Mouse (Mus musculus) liver, embryonic 14.5 days (tissue): Measurements from ENCODE around the gene Cyp2f2. TPM values are rescaled to one million over a fixed set of nuclear protein-coding genes. Genes with fewer than 3 reads are reported as not detected.

ENCODE experiments used
- ATAC-seq: fragments of 200-750 bp; cut with Nextera tagmentation; 2 replicates; pipeline ENCODE4 v1.8.0; 2017; ENCODE audit warnings: moderate number of reproducible peaks, mild to moderate bottlenecking, moderate library complexity; ENCODE audit not compliant: insufficient read depth
- DNase-seq, 3 experiments: peaks; one replicate each; pipeline ENCODE4 v3.0.0-alpha.2; 2012 to 2013; ENCODE audit warnings: low read depth in 3 of 3, low spot score in 3 of 3
- H3K27ac ChIP-seq: fragments of 300-500 bp; sonication (generic); 2 replicates; pipeline ENCODE4 v1.5.1; 2014; ENCODE audit warnings: moderate library complexity, mild to moderate bottlenecking, control low read depth, inconsistent platforms
- H3K27me3 ChIP-seq: fragments of 300-500 bp; sonication (generic); 2 replicates; pipeline ENCODE4 v1.6.1; 2014; ENCODE audit warnings: mild to moderate bottlenecking, low read length, moderate library complexity; ENCODE audit not compliant: control insufficient read depth, insufficient read depth
- H3K36me3 ChIP-seq: fragments of 300-500 bp; sonication (generic); replicated peaks from 2 replicates; pipeline ENCODE4 v1.6.1; 2014; ENCODE audit warnings: low read depth; ENCODE audit not compliant: control insufficient read depth, insufficient read depth
- H3K4me1 ChIP-seq, 2 experiments: fragments of 200-500 bp in 1 of 2; fragments of 300-500 bp in 1 of 2; sonication (generic) in 1 of 2; replicated peaks; 2 replicates each; pipeline ENCODE4 v1.6.1; 2012 to 2014; ENCODE audit warnings: antibody characterized with exemption in 1 of 2, inconsistent platforms in 1 of 2, low read length in 1 of 2; ENCODE audit not compliant: control insufficient read depth in 2 of 2, insufficient read depth in 2 of 2
- H3K4me2 ChIP-seq: fragments of 300-500 bp; sonication (generic); 2 replicates; pipeline ENCODE4 v1.6.1; 2014; ENCODE audit warnings: low read depth, mild to moderate bottlenecking, control low read depth, moderate library complexity
- H3K4me3 ChIP-seq, 2 experiments: fragments of 200-500 bp in 1 of 2; fragments of 300-500 bp in 1 of 2; sonication (generic) in 1 of 2; 2 replicates each; pipeline ENCODE4 v1.5.1; 2012 to 2014; ENCODE audit warnings: low read depth in 2 of 2, low read length in 2 of 2, mild to moderate bottlenecking in 2 of 2, control low read depth in 1 of 2, inconsistent platforms in 1 of 2, moderate library complexity in 1 of 2; ENCODE audit not compliant: insufficient read depth in 1 of 2
- H3K9ac ChIP-seq: fragments of 300-500 bp; sonication (generic); replicated peaks from 2 replicates; pipeline ENCODE4 v1.6.1; 2014; ENCODE audit warnings: mild to moderate bottlenecking, control low read depth, moderate library complexity
- H3K9me3 ChIP-seq: fragments of 300-500 bp; sonication (generic); 2 replicates; pipeline ENCODE4 v1.6.1; 2016; ENCODE audit warnings: low read length, mixed read lengths; ENCODE audit not compliant: control insufficient read depth
- CTCF ChIP-seq: IDR thresholded peaks from 2 replicates; pipeline ENCODE4 v1.5.1; 2016; ENCODE audit warnings: antibody characterized with exemption, low read depth, control low read depth
- EP300 ChIP-seq: IDR thresholded peaks from 2 replicates; pipeline ENCODE4 v1.6.1; 2016; ENCODE audit warnings: antibody characterized with exemption, low read depth
- WGBS: fragments of 180-500 bp; shearing (Covaris S2); extraction: QIAGEN DNeasy Blood & Tissue Kit; methylation state at CpG from one replicate; pipeline ENCODE4 v1.1.7; 2014; ENCODE audit not compliant: insufficient replicate concordance; 5-methylcytosine and 5-hydroxymethylcytosine counted together
- polyA plus RNA-seq, 2 experiments: library from polyadenylated mRNA; depleted of rRNA in 1 of 2; stranded (reverse) in 1 of 2; unstranded in 1 of 2; fragments of >200 nt; fragmentation: Nextera tagmentation in 1 of 2; extraction: Ambion mirVana in 1 of 2; gene quantifications; 2 replicates each; pipeline versions ENCODE4 v1.2.1 to v1.2.3; 2012 to 2014

Cyp2f2 gene
- polyA plus RNA-seq, 2 experiments: 0.21 to 0.32 TPM

DNA sequence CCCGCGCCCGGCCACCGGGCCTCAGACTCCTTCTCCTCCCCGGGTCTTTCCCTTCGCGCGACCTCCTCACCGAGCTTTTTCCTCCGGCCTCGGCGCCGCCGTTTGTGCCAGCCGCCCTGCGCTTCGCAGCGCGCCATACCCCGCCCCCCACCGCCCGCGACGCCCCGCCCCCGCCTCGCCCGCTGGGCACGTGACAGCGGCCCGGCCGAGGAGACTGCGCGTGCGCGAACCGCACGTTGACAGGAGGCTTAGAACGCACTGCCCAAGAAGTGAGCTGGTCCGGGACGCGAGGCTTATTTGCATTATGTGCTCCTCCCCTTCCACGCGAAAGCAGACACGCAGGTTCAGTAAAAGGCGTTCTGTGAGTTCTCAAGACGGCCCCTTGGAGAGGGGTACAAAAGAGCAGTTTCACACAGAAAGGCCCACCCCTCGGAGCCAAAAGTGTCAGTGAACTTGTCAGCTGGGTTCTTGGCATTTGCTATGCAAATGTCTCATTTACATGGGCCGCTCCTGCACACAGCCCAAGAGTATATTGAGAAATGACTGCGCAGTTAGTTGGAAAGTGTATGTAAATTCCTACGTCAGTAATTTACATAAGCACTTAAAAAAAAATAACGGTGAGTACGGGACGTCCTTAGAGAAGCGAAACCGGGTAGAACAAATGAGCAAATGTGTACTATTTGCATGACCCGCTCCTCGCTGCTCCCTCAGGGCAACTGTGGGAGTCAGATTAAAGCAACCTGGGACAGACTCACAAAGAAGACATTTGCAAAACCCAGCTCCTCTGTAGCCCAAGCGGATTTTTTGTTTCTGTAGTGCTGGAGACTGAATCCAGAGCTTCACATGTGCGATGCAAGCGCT lies 47.1 kb downstream of the Cyp2f2 start, which contains the start of gene Egln2:
Gene Egln2, minus strand, starts transcription at position 189 of the 861 bp plus-strand sequence.
- peaks cover 0 to 12% of the 10 kb centered on the region in 2 experiments; a peak in 3 of 4 replicates for H3K4me1 ChIP-seq
- DNase-seq: peak; percentile 85 to 88 (median 87)
- ATAC-seq: peak; percentile 85

DNA sequence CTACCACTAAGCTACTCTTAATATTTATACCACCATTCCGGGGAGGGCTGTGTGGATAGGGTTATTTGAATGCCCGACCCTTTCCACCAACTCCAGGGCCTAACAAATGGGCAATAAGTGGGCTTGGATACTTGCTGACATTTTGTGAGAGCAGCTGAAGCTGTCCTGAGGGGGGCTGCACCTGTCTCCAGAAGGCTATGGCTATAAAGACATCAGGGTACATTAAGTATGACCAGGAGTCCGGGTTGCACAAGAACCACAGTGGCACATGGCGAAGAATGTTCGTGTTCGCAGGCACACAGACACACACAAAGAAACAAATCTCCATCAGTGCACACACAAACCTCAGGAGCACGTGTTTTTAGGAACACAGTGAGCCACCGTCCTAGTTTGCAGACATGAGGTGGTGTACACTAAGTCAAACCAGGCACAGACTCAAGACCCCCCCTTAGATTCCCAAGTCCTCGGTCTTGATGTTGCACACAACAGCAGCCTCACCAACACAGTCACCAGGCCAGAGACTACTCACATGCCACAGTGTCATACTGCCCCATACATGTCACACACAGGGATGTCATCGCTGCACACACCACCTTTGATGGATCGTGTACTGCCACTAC lies 47.9 kb downstream of the Cyp2f2 start:
- TF ChIP-seq EP300 (no peak), CTCF (no peak)
- Histone ChIP-seq H3K4me1 (peaks cover 0 to 12% of the 10 kb centered on the region in 2 experiments; a peak in 3 of 4 replicates), H3K4me2 (peak overlapping the region; percentile 78), H3K36me3 (no peaks in the 10 kb centered on the region), H3K4me3 (peak overlapping the region; percentile 77 to 84), H3K9ac (peak overlapping the region; percentile 72), H3K9me3 (no peaks in the 10 kb centered on the region), H3K27ac (peak overlapping the region; percentile 66), H3K27me3 (no peaks in the 10 kb centered on the region)
- no peak for ATAC-seq
- no peak for DNase-seq
- 68% methylated on average over 11 of the region's 11 CpGs for WGBS

More for the DNA sequence above, 47.1 kb downstream of the Cyp2f2 start, which contains the start of gene Egln2:
- Histone ChIP-seq H3K9ac (peak within 1 kb of the TSS; percentile 74), H3K27me3 (no peaks in the 10 kb centered on the region), H3K9me3 (no peaks in the 10 kb centered on the region), H3K4me3 (peak within 1 kb of the TSS; percentile 77 to 84), H3K27ac (peak within 1 kb of the TSS; percentile 66), H3K36me3 (no peaks in the 10 kb centered on the region), H3K4me2 (peak within 1 kb of the TSS; percentile 78)
- TF ChIP-seq CTCF: no peak
- no peak for TF ChIP-seq EP300
- WGBS: under 1% methylated on average over 61 of the region's 61 CpGs

GRCm38 (mm10) chr7:27168371-27168770 lies 48.7 kb downstream of the Cyp2f2 start:
- TF ChIP-seq EP300 (no peak), CTCF (no peak)
- WGBS: 67% methylated on average over 5 of the region's 5 CpGs
- Histone ChIP-seq H3K4me2 (no peak overlapping the region), H3K9ac (no peak overlapping the region), H3K4me1 (peaks cover 0 to 12% of the 10 kb centered on the region in 2 experiments; a peak in 3 of 4 replicates), H3K27me3 (no peaks in the 10 kb centered on the region), H3K36me3 (no peaks in the 10 kb centered on the region), H3K27ac (no peak overlapping the region), H3K9me3 (no peaks in the 10 kb centered on the region), H3K4me3 (no peak overlapping the region)
- DNase-seq (no peak), ATAC-seq (no peak)

DNA sequence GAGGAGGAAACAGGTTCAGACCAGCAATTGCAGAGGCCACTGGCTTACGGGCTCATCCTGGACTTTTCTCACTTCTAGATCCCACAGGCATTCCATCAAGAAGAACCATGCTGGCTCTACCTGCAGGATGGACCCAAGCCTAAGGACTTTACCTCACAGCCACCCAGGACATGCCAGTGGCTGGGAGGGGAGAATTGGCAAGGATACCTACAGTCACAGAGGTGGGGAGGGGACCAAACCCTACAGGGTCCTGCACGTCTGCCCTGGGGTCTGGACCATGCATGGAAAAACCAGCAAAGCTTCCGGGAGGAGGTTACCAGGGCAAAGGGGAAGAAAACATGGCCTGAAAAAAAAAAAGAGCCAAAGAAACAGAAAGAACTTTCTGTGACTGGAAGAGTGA lies 51.3 kb downstream of the Cyp2f2 start:
- TF ChIP-seq EP300 (no peak), CTCF (no peak)

GRCm38 (mm10) chr7:27174496-27174895 lies 54.8 kb downstream of the Cyp2f2 start:
- ATAC-seq (no peak), DNase-seq (no peak)
- Histone ChIP-seq H3K36me3 (no peaks in the 10 kb centered on the region), H3K4me1 (peaks cover 8 to 11% of the 10 kb centered on the region in 2 experiments), H3K27ac (no peak overlapping the region), H3K4me2 (no peak overlapping the region), H3K9me3 (no peaks in the 10 kb centered on the region), H3K27me3 (no peaks in the 10 kb centered on the region), H3K9ac (no peak overlapping the region), H3K4me3 (no peak overlapping the region)
- WGBS: 87% methylated on average over 15 of the region's 15 CpGs
- TF ChIP-seq EP300 (no peak), CTCF (no peak)

More for the DNA sequence above, 51.3 kb downstream of the Cyp2f2 start:
- ATAC-seq (no peak), DNase-seq (no peak)
- Histone ChIP-seq H3K4me2 (no peak overlapping the region), H3K27ac (no peak overlapping the region), H3K4me1 (peaks cover 0 to 12% of the 10 kb centered on the region in 2 experiments; a peak in 3 of 4 replicates), H3K36me3 (no peaks in the 10 kb centered on the region), H3K9me3 (no peaks in the 10 kb centered on the region), H3K27me3 (no peaks in the 10 kb centered on the region), H3K9ac (no peak overlapping the region), H3K4me3 (no peak overlapping the region)
- 68% methylated on average over 3 of the region's 3 CpGs for WGBS
